Mouse (Mus musculus): ENCODE data around the gene Npcd. TPM values are rescaled to one million over a fixed set of nuclear protein-coding genes. Genes with fewer than 3 reads are reported as not detected.
"Not testable (repeated sequence)": the region's sequence is repeated elsewhere in the genome, so short reads cannot be mapped to it uniquely, and the experiment has no call there.

Npcd gene
- polyA plus RNA-seq, 1 experiment from 2014 or later: not detected

DNA sequence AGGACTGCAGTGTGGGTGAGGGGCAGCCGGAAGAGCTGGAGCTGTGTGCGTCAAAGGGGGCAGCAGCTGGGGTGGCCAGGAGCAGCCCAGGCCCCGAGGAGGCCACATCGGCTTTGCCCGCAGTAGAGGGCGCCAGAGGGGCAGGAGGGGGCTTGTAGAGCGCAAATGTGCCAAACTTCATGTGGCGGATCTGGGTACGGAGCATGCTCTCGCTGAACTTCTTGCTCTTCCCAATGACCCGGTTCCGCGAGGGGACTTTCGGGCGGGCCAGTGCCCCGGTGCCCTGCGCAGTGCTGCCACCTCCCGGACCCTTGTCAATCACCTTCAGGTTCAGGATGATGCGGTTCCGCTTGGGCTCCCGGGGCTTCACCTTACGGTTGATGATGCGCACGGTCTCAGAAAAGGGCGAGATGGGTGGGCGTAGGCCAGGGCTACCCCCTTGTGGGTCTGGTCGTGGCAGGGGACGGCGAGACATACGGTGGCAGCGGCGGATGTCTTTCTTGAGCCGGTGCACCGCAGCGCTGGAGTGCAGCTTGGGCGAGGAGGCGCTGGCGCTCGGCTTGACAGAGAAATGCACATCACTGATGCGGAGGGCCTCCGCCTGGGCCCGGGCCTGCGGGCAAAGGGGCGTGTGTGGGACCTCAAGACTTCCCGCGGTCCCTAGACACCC is 5.5 kb downstream of the Npcd start:
- ATAC-seq (ENCODE audit: insufficient number of reproducible peaks, low FRiP score, low TSS enrichment, low read depth): no peak
- H3K4me2 ChIP-seq: no peak overlapping the region
- H3K4me1 ChIP-seq: peaks cover 84% of the 10 kb centered on the region
- 60% methylated on average over 46 of the region's 46 CpGs for WGBS
- H3K9ac ChIP-seq: no peak overlapping the region
- H3K27me3 ChIP-seq: no peaks in the 10 kb centered on the region
- H3K36me3 ChIP-seq: peaks cover 57% of the 10 kb centered on the region
- H3K4me3 ChIP-seq: no peak overlapping the region
- no peaks in the 10 kb centered on the region for H3K9me3 ChIP-seq
- H3K27ac ChIP-seq: peak overlapping the region; percentile 22; the same call in 1 of the 2 replicates

DNA sequence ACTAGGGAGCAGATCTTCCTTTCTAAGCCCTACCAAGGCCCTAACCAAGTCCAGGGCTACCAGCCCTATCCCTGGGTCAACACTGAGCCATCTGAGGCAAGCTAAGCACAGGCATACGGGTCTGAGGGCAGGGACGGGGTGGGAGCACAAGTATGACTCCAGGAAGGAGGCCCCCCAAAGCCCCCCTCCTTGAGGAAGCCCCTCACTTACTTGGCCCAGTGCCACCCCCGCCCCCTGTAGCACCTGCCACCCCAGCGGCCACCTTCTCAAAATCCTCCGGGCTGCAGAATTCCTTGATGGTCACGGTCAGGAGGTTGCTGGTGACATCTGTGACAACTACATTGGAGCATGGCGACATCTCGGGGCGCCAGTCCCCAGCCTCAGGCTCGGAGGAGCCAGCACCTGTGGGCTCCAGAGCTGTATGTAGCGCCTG is 6.2 kb downstream of the Npcd start:
- no peak overlapping the region for H3K4me2 ChIP-seq
- 83% methylated on average over 11 of the region's 11 CpGs for WGBS
- H3K27me3 ChIP-seq: no peaks in the 10 kb centered on the region
- H3K27ac ChIP-seq: 0 out of 2 replicates have a peak overlapping the region, but pooled peaks have one; percentile 22
- H3K9ac ChIP-seq: no peak overlapping the region
- H3K9me3 ChIP-seq: no peaks in the 10 kb centered on the region
- peaks cover 84% of the 10 kb centered on the region for H3K4me1 ChIP-seq
- H3K36me3 ChIP-seq: peaks cover 63% of the 10 kb centered on the region
- ATAC-seq (ENCODE audit: insufficient number of reproducible peaks, low FRiP score, low TSS enrichment, low read depth): no peak
- H3K4me3 ChIP-seq: no peak overlapping the region

DNA sequence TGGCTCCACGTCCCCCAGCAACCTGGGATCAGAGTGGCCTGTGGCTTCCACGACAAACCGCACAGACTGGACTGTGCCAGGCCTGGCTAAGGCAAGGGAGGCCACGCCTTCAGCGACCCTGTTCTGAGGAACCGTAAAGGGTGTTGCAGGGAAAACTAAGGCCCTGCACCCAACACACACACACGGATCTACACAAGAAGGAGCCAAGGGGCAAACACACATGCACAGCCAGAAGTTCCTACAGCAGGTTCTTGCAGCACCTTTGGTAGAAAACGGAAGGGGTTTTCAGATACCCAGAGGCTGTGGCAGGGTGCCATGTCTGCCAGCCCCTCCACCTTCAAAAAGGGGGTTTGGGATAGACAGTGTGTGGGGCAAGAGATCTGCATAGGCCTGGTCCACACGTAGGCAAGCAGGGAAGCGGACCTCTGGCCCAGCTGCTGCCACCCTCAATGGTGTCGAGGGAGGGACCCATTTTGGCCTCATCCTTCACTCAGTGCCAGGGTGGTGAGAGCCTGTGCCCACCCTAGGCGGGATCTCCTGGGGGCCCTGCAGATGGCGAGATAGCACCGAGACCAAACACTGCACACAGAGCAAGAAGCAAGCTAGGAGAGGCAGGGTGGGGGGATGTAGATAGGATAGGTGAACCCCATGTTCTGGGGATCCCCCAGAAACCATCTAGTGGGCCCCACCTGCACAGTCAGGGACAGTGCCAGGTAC is 6.8 kb downstream of the Npcd start:
- Histone ChIP-seq H3K4me1 (peaks cover 84% of the 10 kb centered on the region), H3K9ac (no peak overlapping the region)

DNA sequence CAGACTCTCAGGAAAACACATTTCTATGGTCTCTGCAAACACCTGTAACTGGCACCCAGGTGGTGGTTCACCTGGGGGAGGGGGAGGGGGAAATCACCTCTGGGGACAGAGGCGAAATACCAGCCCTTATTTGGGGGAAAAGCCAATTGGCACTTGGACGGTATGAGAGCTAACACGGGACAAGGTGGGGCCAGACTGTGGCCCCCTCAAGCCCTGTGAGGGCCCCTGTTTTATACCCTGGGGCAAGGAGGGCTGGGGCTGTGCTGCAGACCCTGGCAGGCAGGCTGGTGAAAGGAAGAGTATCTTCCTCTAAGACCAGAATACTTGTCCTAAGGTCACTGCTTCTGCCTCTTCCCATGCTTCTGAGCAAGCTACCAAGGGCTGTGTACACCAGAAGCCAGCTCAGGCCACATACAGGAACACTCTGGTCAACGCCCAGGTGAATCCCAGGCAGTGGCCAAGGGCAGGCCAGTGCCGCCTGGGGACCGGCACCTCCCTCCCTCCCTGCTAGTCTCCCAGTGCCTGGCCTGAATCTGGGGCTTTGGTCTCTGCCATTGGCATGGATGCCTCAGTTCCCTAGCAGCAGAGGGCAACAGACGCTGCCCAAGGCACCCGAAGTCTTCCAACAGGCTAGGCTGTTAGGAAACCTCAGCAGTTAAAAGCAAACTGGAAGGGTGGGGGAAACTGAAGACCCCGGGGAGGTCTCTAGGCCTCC is 7.7 kb downstream of the Npcd start:
- H3K36me3 ChIP-seq: peaks cover 60% of the 10 kb centered on the region
- H3K27me3 ChIP-seq: no peaks in the 10 kb centered on the region
- WGBS: 77% methylated on average over 9 of the region's 9 CpGs
- H3K9me3 ChIP-seq: no peaks in the 10 kb centered on the region
- peaks cover 77% of the 10 kb centered on the region for H3K4me1 ChIP-seq
- H3K27ac ChIP-seq: no peak overlapping the region
- H3K4me3 ChIP-seq: no peak overlapping the region
- no peak overlapping the region for H3K4me2 ChIP-seq
- H3K9ac ChIP-seq: no peak overlapping the region
- no peak for ATAC-seq (ENCODE audit: insufficient number of reproducible peaks, low FRiP score, low TSS enrichment, low read depth)

More for the DNA sequence above, 6.8 kb downstream of the Npcd start:
- peaks cover 66% of the 10 kb centered on the region for H3K36me3 ChIP-seq
- H3K27me3 ChIP-seq: no peaks in the 10 kb centered on the region
- H3K27ac ChIP-seq: no peak overlapping the region
- H3K4me2 ChIP-seq: no peak overlapping the region
- ATAC-seq (ENCODE audit: insufficient number of reproducible peaks, low FRiP score, low TSS enrichment, low read depth): no peak
- no peaks in the 10 kb centered on the region for H3K9me3 ChIP-seq
- no peak overlapping the region for H3K4me3 ChIP-seq
- 86% methylated on average over 14 of the region's 14 CpGs for WGBS

DNA sequence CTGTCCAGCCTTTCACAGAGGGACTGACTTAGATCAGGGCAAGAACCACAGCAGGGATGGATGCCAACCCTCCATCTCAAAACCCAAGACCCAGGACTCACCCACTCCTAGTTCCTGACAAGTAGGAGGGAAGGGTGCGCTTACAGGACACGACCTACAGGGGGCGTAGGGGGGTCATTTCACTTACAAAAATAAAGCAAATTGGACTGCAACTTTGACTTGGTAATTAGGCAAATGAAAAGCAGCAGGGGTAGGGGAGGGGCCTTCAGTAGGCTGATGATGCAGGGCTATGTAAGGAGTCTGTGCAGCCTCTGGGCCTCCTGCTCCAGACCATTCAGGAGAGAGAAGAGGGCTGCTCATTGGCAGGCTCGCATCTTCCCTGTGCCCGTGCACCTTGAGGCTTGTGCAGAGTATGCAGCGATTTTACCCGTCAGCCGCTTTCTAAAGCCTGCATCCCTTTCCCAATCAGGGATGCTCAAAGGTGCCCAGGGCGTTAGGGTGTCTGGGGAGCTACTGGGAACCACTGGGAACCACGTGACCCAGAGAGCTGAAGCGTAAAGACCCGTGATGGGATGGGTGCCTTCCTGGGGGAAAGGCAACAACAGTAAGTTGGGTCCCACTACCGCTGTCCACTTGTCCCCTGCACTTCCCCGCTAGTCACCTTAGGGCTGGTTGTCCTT is 8.8 kb downstream of the Npcd start:
- no peak overlapping the region for H3K4me2 ChIP-seq
- no peak overlapping the region for H3K4me3 ChIP-seq
- H3K27ac ChIP-seq: no peak overlapping the region
- no peaks in the 10 kb centered on the region for H3K27me3 ChIP-seq
- 66% methylated on average over 14 of the region's 14 CpGs for WGBS
- H3K36me3 ChIP-seq: peaks cover 58% of the 10 kb centered on the region
- H3K9ac ChIP-seq: no peak overlapping the region
- peaks cover 70% of the 10 kb centered on the region for H3K4me1 ChIP-seq
- no peak for ATAC-seq (ENCODE audit: insufficient number of reproducible peaks, low FRiP score, low TSS enrichment, low read depth)
- no peaks in the 10 kb centered on the region for H3K9me3 ChIP-seq

DNA sequence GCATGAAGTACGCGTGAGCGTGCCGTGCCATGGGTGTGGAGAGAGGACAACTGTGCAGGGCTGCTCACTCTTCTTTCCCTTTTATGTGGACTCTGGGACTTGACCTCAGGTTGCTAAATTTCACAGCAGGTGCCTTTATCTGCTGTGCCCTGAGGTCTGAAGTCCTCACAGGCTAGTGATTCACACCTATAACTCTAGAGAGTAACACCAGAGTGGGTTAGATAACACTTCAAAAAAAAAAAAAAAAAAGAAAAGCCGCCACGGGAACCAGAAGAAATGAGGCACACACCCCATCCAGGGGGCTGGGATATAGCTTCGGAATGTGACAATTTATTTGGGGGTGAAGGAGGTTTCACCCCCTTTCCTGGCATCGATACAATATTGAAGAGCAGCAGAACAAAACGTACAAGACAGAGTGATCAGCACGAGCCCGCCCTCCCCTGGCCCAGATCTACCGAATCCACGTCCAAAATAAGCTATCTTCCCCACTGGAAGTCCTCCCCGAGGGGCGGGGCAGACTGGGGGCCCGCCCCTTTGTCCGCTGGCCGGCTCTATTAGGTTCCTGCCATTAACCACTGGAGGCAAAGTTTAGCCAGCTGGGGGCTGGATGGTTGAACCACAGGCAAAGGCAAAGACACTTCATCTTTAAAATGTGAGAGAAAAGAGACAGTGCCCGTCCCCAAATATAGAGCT is 10.3 kb downstream of the Npcd start:
- no peak overlapping the region for H3K9ac ChIP-seq
- H3K4me2 ChIP-seq: no peak overlapping the region
- peaks cover 55% of the 10 kb centered on the region for H3K4me1 ChIP-seq
- H3K36me3 ChIP-seq: peaks cover 51% of the 10 kb centered on the region
- WGBS: 63% methylated on average over 19 of the region's 19 CpGs
- H3K27ac ChIP-seq: no peak overlapping the region
- no peaks in the 10 kb centered on the region for H3K27me3 ChIP-seq
- H3K4me3 ChIP-seq: no peak overlapping the region
- no peaks in the 10 kb centered on the region for H3K9me3 ChIP-seq
- no peak for ATAC-seq (ENCODE audit: insufficient number of reproducible peaks, low FRiP score, low TSS enrichment, low read depth)

DNA sequence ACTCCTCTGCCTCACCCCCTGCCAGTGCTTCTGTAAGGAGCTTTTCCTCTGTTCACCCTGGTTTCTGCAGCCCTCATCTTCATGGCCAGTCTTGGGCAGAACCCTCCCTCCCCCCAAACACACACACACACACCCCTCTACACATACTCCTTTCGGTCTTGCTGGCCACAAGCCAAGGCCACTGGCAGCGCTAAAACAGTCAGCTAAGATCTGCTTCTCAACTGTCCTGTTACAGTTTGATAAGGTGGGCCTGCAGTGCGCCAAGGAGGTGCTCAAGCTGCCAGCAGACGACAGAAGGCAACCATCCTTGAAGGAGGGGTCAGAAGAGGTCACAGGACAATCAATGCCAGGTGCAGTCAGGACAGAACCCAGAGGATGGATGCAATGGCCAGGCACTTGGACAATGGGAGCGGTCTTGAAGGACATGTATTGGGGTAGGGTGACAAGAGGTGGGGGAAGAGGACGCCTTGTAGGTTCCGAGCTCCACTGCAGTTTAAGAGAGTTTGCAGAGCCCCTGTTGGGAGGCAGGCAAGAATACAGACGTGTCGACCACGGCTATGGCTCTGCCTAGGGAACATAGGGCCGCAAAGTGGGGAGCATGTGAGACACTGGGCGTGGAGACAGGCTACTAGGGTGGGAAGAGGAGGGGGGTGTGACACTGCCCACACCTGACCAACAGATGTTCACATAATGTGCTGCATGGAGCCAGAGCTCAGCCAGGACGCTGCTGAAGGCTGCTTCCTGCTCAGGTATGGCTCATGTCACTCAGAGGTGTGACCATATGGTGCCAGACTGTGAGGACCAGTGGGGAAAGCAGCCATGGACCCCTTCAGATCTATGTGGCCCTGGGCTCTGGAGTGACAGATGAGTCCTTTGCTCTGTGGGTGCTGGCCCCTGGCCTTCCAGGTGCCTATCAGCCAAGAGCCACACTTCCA is 11.5 kb downstream of the Npcd start:
- 55% methylated on average over 13 of the region's 13 CpGs for WGBS
- Histone ChIP-seq H3K4me1 (peaks cover 43% of the 10 kb centered on the region), H3K4me3 (no peak overlapping the region), H3K36me3 (peaks cover 39% of the 10 kb centered on the region), H3K9me3 (no peaks in the 10 kb centered on the region; the same call in 1 of the 2 replicates), H3K4me2 (no peak overlapping the region), H3K9ac (no peak overlapping the region), H3K27me3 (no peaks in the 10 kb centered on the region), H3K27ac (no peak overlapping the region)
- ATAC-seq (ENCODE audit: insufficient number of reproducible peaks, low FRiP score, low TSS enrichment, low read depth): no peak

DNA sequence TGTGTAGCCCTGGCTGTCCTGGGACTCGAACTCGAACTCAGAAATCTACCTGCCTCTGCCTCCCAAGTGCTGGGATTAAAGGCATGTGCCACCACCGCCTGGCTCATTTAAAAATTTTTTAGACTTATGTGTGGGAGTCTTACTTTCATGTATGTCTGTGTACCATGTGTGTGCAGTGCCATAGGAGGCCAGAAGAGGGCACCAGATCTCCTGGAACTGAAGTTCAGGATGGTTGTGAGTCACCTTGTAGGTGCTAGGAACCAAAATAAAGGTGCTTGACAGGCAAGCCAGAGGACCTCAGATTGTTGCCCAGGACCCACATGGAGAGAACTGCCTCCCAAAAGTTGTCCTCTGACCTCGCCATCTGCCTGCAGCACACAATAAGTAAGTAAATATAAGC is 15.7 kb downstream of the Npcd start:
- Histone ChIP-seq H3K36me3 (peaks cover 7% of the 10 kb centered on the region), H3K4me1 (peaks cover 10% of the 10 kb centered on the region), H3K9ac (no peak overlapping the region), H3K4me2 (no peak overlapping the region), H3K4me3 (no peak overlapping the region), H3K9me3 (no peaks in the 10 kb centered on the region; the same call in 1 of the 2 replicates), H3K27ac (no peak overlapping the region), H3K27me3 (no peaks in the 10 kb centered on the region)
- ATAC-seq (ENCODE audit: insufficient number of reproducible peaks, low FRiP score, low TSS enrichment, low read depth): no peak
- 84% methylated on average over 4 of the region's 4 CpGs for WGBS

DNA sequence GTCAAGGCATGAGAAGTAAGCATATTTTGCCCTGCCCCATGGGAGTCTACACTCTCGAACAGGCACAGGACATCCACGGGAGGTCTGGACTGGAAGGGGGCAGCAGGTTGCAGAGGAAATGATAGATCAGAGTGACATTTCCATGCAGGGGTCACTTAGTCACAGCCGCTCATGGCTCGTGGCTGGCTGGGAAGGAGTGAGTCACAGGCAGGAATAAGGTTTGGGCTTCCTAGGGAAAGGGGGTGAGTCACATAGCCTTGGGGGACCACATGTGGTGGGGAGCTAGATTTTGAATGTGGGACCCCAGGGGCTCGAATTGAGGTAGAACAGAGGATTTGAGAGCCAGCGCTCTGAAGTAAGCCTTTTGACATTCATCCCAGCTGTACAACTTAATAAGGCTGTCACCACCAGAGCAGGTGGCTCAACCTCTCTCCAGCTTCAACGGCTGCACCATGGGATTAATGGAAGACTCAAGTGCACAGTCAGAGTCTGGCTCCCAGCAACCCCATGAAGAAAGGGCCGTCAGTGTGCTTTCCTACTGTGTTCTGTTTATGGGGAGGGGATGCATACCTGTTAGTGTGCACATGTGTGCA is 20.3 kb downstream of the Npcd start:
- H3K4me3 ChIP-seq: no peak overlapping the region
- no peaks in the 10 kb centered on the region; the same call in 1 of the 2 replicates for H3K9me3 ChIP-seq
- no peak for ATAC-seq (ENCODE audit: insufficient number of reproducible peaks, low FRiP score, low TSS enrichment, low read depth)
- no peak overlapping the region for H3K27ac ChIP-seq
- H3K9ac ChIP-seq: no peak overlapping the region
- no peak overlapping the region for H3K4me2 ChIP-seq
- H3K36me3 ChIP-seq: no peaks in the 10 kb centered on the region
- no peaks in the 10 kb centered on the region for H3K4me1 ChIP-seq
- peaks cover 5% of the 10 kb centered on the region; the same call in 1 of the 2 replicates for H3K27me3 ChIP-seq
- 39% methylated on average over 8 of the region's 8 CpGs for WGBS

DNA sequence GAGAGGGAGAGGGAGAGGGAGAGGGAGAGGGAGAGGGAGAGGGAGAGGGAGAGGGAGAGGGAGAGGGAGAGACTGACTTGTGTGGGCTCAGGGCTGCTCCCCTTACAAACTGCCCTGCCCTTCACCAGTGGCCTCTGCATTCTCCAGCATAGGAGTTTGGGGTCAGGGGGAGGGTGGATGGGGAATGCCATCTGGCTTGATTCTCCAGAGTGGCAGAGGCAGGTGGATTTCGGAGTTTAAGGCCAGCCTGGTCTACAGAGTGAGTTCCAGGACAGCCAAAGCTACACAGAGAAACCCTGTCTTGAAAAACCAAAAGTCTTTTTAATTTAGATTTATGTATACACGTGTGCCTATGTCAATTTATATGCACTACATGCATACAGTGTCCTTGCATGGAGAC is 21.2 kb downstream of the Npcd start:
- H3K27ac ChIP-seq; H3K9me3 ChIP-seq; H3K36me3 ChIP-seq; H3K9ac ChIP-seq; H3K4me2 ChIP-seq; H3K4me3 ChIP-seq; H3K4me1 ChIP-seq; ATAC-seq (ENCODE audit: insufficient number of reproducible peaks, low FRiP score, low TSS enrichment, low read depth): not testable (repeated sequence)
- 65% methylated on average over 2 of the region's 2 CpGs for WGBS
- peaks cover 14% of the 10 kb centered on the region for H3K27me3 ChIP-seq

Measured in limb, embryonic 15.5 days (tissue).